Mouse (Mus musculus): Measurements from ENCODE around the gene Ddx52.

Ddx52 gene

DNA sequence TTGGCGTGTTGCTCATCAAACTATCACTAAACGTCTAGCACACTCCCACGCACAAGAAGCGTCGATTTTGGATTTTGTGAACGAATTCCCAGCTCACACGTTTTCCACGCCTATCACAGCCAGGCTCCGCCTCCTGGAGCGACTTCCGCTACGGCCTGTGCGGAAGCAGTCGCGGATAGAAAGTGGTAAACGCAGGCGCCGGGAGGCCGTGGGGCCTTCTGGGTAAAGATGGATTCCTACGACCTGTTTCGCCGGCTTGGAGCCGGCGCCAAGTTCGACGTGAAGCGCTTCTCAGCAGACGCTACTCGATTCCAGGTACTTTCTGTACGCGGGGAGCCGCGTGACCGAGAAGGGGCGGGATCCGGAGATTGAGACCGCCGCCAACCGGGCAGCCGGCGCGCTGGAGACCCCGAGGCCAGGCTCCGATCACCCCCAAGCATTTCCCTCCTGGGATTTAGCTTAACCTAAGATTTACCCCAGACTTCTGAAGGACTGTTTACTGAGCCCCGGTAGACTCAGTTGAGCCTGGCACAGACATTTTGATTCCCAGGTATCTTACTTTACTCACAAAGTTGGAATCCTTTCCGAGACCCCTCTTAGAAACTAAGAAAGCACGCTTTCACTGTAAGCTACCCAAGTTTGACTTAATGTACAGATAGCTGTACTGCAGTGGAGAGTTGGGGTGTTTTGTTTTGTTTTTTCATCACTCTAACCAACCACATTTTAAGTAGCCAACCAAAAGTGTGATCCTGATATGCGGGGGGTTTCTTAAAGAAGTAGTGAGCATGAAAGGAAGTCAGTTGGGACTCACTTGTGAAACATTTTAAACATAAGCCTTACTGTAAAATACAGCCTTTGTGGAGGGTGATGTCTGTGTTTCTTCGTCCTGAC lies at the start of gene Ddx52:
Gene Ddx52, plus strand, starts transcription at position 113 of the 891 bp plus-strand sequence.
- DNase-seq, result peak; percentile 87 to 91

- DNase-seq, result no peak
Measured at GRCm38 (mm10) chr11:83893325-83893724, 48.5 kb upstream of the Ddx52 start.

DNA sequence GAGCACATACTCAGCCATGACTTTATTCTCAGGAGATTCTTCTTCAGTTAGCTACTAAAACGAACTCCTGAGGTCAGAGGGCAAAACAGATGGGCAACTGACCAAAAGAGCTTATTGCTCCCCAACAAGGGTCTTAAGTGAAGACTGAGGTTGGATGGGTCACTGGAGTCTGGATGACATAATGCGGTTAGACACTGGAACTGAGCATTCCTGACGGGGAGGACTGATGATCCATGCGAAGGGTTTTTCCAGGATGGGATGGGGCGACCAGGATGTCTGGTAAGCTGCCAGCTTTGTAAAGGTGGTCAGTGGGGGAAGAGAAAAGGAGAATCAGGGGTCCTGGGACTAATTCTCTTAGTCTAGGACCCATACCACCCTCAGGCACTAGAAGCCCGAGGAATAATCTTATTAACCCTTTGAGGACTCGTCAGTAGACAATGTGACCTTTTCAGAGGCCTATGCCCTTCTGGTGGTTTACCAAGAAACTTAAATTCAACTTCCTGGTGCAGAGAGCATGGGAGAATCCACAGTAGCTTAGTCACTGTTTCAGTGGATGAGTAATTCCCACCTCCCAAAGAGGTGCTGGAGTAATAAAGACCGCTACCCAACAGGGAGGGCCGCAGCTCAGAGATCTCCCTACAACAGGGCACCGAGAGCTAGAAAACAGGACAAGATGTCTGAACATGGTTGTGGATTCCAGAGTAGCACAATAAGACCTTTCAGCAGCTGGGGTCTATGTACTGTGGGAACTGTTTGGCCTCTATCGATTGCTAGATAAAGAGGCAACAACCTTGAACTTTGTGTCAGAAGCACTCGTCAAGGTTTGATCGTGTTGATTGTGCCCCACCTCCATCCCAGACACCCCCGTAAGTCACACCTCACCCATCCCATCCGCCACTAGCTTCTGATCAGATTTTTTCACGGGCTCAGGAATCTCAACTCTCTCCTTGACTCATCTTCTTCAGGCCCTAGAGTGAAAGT lies 45.1 kb upstream of the Ddx52 start:
- no peak for DNase-seq

DNA sequence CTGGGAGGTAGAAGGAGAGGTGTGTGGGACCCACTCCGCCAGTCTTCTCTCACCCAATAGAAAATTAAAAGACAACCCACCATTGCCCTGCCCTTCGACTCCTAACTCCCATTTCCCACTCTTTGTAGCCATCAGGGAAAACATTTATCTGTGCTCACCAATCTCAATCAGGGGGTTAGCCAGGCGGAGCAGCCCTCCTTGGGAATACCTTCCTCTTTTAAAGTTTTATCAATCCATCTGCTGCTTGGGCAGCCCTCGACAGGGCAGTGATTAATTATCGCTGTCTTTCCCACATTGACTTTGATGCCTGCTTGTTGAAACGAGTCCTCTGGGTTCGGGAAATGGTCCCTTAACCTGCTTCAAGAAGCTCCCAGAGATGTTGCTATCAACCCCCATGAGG lies 44.3 kb upstream of the Ddx52 start:
- no peak for DNase-seq

GRCm38 (mm10) chr11:83902812-83903211 lies 39.0 kb upstream of the Ddx52 start:
- no peak for DNase-seq

- no peak for DNase-seq
Measured at GRCm38 (mm10) chr11:83905756-83906155, 36.1 kb upstream of the Ddx52 start.

- no peak for DNase-seq
Measured at GRCm38 (mm10) chr11:83908376-83908775, 33.5 kb upstream of the Ddx52 start.

DNA sequence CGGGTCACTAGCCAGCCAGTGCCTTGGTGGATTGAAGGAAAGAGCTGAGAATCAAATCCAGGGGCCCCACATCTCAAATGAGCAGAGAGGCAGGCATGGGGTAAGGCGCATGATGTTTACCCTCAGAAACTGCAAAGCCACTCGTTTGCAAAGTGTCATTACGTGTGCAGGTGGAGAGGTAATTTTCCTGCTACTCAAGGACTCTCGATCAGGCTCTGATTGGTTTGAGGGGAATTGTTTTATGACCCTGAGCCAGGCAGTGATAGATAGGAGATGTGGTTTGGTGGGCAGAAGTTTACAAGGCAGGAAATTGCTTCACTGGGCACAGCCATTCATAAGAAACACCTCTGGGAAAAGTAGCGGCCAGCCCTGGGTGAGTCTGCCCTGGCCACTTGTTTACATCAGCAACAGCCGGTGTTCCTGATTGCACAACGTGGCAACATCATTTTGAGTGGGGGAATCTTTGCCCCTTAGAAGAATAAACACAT lies 28.0 kb upstream of the Ddx52 start:
- peak; percentile 22 to 41 for DNase-seq

DNA sequence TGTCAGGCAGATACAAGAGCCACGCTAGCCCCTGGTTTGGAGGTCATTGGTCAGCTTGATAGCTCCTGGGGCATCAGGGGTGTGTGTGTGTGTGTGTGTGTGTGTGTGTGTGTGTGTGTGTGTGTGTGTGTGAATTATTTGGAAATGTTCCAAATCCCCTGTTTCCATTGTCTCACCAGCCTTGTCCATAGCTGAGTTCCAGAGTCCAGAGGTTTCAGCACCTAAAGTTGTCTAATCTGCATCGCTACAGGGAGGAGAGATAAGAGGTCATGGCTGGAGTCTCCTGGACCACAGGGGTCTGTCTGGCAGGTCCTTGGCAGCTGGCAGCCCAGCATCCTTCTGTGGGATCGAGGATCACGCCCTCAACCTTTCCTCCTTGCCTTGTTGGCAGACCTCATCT lies 27.4 kb upstream of the Ddx52 start:
- no peak for DNase-seq

GRCm38 (mm10) chr11:83922600-83922999 lies 19.3 kb upstream of the Ddx52 start:
- DNase-seq, result peak; percentile 40 to 67

DNA sequence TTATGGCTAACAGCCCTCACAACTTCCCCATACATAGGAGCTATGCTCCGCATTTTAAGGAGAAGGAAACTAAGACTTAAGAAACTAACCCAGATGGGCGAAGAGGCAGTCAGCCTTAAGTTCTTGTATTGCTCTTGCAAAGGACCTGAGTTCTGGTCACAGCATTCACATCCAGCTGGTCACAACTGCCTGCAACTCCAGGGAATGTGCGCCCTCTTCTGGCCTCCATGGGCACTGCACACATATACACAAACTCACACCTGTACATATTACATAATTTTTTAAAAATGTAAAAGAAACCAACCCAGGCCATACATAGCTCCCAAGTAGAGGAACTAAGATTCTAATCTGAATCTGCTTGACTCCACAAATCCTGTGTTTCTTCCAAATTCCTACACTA lies 14.8 kb upstream of the Ddx52 start:
- DNase-seq, result no peak

- no peak for DNase-seq
Measured at GRCm38 (mm10) chr11:83932506-83933106, 9.3 kb upstream of the Ddx52 start.

DNA sequence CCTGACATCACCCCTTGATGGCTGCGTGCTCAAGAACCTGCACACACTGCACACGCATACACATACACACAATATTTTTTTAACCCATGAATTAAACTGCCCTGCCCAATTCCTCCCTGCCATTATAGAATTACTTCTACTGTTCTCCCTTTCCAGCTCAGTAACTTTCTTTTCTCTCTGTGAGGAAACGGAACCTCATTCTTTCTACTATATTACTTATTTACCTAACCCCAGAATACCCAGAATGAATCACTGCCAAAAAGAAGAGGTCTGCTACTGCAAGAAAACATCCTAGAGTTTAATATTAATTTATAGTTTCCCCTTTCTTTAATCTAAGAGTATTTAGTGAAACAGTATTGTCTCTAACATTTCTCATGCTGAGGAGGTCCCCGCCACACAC lies 8.5 kb upstream of the Ddx52 start:
- DNase-seq, result no peak

DNA sequence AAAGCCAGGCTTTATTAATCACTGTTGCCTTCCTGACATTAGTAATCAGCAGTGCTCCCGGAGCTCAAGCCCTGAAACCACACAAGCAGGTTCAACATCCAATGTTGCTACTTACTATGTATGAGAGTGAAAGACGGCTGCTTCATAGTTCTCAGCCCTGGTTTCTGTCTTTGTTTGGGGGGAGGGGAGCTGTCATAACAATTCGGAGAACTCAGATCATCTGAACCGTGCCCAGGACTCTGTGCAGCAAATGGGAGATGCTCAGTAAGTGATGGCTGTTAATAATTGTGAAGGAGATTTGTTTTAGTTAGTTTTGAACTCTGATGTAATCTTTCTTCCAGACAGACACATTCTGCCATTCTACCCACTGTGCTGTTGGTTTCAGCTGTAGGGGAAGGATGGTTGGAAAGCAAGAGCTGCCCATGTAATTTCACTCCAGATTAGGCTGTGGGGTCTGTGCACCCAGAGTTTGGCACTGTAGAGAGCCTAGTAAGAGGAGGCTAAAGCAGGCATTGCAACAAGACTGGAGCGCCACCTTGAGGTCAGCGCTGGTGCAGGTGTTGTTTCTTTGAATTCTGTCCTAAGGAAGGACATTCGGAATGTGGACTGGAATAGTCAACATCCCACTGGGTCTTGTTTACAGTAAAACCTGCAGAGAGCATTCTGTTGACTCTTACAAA lies 5.7 kb upstream of the Ddx52 start:
- DNase-seq, result peak; percentile 68 to 74

DNA sequence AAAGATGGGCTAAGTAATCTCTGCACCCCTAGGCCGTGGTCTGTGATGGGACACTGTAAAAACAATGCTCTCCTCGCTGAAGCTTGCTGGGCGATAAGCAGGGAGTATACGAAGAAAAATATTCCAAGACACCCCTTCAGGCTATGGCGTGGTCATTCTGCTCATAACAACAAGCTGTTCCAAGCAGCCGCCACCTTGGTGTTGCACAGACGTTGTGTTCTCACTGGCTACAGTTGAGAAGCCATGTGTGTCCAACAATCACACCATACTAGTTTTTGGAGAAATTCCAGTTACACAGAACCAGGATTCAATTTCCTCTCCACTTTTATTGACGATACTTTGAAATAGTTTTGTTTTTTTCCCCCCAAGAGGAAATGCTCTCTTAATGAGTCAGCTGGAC lies 3.3 kb upstream of the Ddx52 start:
- DNase-seq, result no peak

GRCm38 (mm10) chr11:83956822-83957221 lies 15.0 kb downstream of the Ddx52 start:
- DNase-seq, result no peak

DNA sequence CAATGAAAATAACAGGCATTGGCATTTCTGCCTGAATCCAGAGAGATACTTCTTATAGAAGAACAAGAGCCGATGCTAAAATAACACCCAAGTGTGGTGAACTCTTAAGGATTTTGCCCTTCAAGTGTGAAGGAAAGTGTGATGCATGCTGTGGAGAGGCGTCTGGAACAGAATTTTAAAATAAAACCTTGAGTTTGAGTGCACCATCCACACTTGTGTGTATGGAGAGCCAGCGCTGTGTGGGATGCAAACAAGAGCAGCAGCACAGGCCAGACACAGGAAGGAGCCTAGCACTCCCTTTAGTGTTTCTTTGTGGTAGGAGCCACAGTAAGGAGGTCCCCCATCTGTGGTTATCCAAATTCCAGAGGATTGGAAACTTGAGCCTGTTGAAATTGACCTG lies 20.1 kb downstream of the Ddx52 start:
- DNase-seq, result no peak

- DNase-seq, result peak; percentile 89 to 93
Measured at GRCm38 (mm10) chr11:83963991-83964921, 22.4 kb downstream of the Ddx52 start, which contains the start of gene Synrg. Gene Synrg (plus strand): TSS chr11:83964428.

DNA sequence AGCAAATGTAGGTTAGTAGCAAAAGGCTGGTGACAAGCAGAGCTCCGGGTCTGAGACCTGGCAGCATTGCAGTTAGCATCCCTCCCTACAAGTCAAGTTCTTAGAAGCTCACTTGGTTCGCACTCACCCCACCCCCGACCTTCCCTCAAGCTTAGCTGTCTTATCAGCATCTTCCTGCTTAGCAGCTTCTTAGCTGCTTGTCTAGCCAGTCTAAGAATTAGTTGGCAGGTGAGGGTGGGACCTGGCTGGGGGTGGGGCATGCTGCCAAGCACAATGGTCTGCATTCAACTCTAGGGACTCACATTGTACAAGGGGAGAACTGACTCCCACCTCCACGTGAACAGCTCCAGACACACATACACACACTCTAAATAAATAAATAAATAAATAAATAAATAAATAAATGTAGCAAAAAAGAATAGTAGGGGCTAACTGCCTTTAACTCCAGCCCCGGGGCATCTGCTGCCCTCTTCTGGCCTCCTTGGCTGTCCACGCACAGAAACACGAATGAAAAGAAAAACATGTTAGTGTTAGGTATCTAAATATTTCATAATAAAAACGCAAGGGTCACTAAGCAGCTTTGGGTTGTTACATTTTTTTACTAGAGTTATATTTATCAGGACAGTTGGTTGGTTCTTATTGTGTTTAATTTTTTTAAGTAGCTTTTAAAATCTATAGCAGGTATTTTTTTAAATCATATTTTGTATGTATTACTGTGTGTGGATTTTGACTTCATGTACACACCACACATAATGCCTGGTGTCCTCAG lies 25.8 kb downstream of the Ddx52 start:
- DNase-seq, result peak in 1 of 2 experiments; percentile 10

DNA sequence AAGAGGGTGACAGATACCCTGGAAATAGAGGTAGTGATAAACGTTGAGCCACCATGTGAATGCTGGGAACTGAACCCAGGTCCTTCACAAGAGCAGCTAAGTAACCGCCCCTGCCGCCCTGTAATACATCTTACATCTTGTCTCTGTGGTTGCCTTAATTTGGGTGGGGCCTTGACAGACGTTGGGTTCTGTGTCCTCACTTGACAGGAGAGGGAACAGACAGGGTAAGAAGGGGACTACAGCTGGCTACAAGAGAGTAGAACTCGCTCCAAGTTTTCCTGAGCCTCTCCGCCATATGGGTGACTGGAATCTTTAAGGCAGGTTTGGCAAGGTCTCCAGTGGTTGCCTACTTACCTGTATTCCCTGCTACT lies 26.3 kb downstream of the Ddx52 start:
- DNase-seq, result no peak

All from lung, adult 18-20 months (tissue).